Mouse (Mus musculus) frontal cortex, postnatal 36 days (tissue): ENCODE measurements around the gene Cabcoco1.

ENCODE experiments used
- DNase-seq, 2 experiments: peaks; one replicate each; pipeline ENCODE4 v3.0.0; 2022; ENCODE audit warnings: low spot score in 2 of 2

Gene Cabcoco1

GRCm38 (mm10) chr10:68435001-68435560 lies 106.6 kb downstream of the Cabcoco1 start:
- no peak for DNase-seq

- DNase-seq, result no peak
Measured at GRCm38 (mm10) chr10:68434045-68434639, 107.6 kb downstream of the Cabcoco1 start.

GRCm38 (mm10) chr10:68431346-68431745 lies 110.3 kb downstream of the Cabcoco1 start:
- no peak for DNase-seq

GRCm38 (mm10) chr10:68430929-68431328 lies 110.8 kb downstream of the Cabcoco1 start:
- DNase-seq, result no peak

GRCm38 (mm10) chr10:68420393-68420920 lies 121.2 kb downstream of the Cabcoco1 start:
- DNase-seq, result no peak

GRCm38 (mm10) chr10:68419893-68420292 lies 121.8 kb downstream of the Cabcoco1 start:
- no peak for DNase-seq

- no peak for DNase-seq
Measured at GRCm38 (mm10) chr10:68417074-68417790, 124.5 kb downstream of the Cabcoco1 start.

- no peak for DNase-seq
Measured at GRCm38 (mm10) chr10:68405936-68406335, 135.8 kb downstream of the Cabcoco1 start.

- DNase-seq, result no peak
Measured at GRCm38 (mm10) chr10:68396786-68397185, 144.9 kb downstream of the Cabcoco1 start.

- no peak for DNase-seq
Measured at GRCm38 (mm10) chr10:68396083-68396482, 145.6 kb downstream of the Cabcoco1 start.

- DNase-seq, result no peak
Measured at GRCm38 (mm10) chr10:68391640-68392039, 150.1 kb downstream of the Cabcoco1 start.

GRCm38 (mm10) chr10:68388802-68389201 lies 152.9 kb downstream of the Cabcoco1 start:
- DNase-seq, result peak; percentile 48 to 57

GRCm38 (mm10) chr10:68388138-68388537 lies 153.6 kb downstream of the Cabcoco1 start:
- DNase-seq, result no peak
